Mouse (Mus musculus) neural tube, embryonic 13.5 days (tissue): ENCODE measurements around the gene 1700013G24Rik. TPM values are rescaled to one million over a fixed set of nuclear protein-coding genes. Genes with fewer than 3 reads are reported as not detected.
"Not testable (repeated sequence)": the region's sequence is repeated elsewhere in the genome, so short reads cannot be mapped to it uniquely, and the experiment has no call there.

Source experiments
- ATAC-seq: fragments of 200-750 bp; cut with Nextera tagmentation; 2 replicates; pipeline ENCODE4 v1.8.0; 2017; ENCODE audit warnings: low read depth, mild to moderate bottlenecking, moderate TSS enrichment, moderate library complexity
- H3K27ac ChIP-seq: fragments of 300-500 bp; sonication (generic); replicated peaks from 2 replicates; pipeline ENCODE4 v1.5.1; 2015; ENCODE audit warnings: moderate library complexity, mild to moderate bottlenecking, inconsistent platforms
- H3K27me3 ChIP-seq: fragments of 300-500 bp; sonication (generic); 2 replicates; pipeline ENCODE4 v1.6.1; 2015; ENCODE audit warnings: mild to moderate bottlenecking, inconsistent platforms
- H3K36me3 ChIP-seq: fragments of 300-500 bp; sonication (generic); 2 replicates; pipeline ENCODE4 v1.6.1; 2015; ENCODE audit warnings: mild to moderate bottlenecking, inconsistent platforms
- H3K4me1 ChIP-seq: fragments of 300-500 bp; sonication (generic); replicated peaks from 2 replicates; pipeline ENCODE4 v1.6.1; 2015; ENCODE audit warnings: inconsistent platforms
- H3K4me2 ChIP-seq: fragments of 300-500 bp; sonication (generic); 2 replicates; pipeline ENCODE4 v1.6.1; 2015; ENCODE audit warnings: inconsistent platforms, mild to moderate bottlenecking, moderate library complexity
- H3K4me3 ChIP-seq: fragments of 300-500 bp; sonication (generic); 2 replicates; pipeline ENCODE4 v1.5.1; 2015; ENCODE audit warnings: mild to moderate bottlenecking, inconsistent platforms
- H3K9ac ChIP-seq: fragments of 300-500 bp; sonication (generic); 2 replicates; pipeline ENCODE4 v1.6.1; 2015; ENCODE audit warnings: moderate library complexity, mild to moderate bottlenecking, inconsistent platforms
- H3K9me3 ChIP-seq: fragments of 300-500 bp; sonication (generic); 2 replicates; pipeline ENCODE4 v1.6.1; 2016; ENCODE audit warnings: inconsistent platforms
- WGBS: fragments of 180-500 bp; shearing (Covaris S2); methylation state at CpG from one replicate; pipeline ENCODE4 v1.1.7; 2015; 5-methylcytosine and 5-hydroxymethylcytosine counted together
- polyA plus RNA-seq: library from polyadenylated mRNA; unstranded; fragments of >200 nt; fragmentation: Nextera tagmentation; extraction: Ambion mirVana; gene quantifications from 2 replicates; pipeline ENCODE4 v1.2.1, GENCODE M21; 2015

1700013G24Rik gene
- polyA plus RNA-seq, result not detected in 2 replicates

DNA sequence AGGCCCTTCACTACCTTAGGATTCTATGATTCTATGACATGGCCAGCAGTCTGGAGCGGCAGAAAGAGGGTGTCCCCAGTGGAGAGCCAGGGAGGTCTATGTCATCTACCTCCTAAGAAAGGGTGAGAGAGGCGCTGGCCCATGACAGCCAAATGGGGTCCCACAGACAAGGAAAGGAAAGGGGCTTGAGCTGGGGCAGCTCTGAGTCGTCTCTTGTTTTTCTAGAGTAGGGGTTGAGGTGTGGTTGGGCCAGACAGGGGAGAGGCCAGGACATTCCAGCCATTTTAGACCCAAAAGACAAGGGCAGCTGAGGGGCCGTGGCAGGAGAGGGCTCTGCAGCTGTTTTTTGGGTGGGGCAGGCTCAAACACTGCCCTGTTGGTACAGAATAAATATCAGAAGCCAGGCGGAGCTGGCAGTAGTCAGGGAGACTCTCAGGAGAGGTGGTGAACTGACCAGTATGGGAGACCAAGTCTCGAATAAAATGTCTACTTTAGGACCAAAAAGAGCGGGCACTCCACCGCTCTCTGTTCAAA is at the start of gene 1700013G24Rik:
Gene 1700013G24Rik, plus strand, starts transcription at position 51 of the 534 bp plus-strand sequence.
- no peaks in the 10 kb centered on the region for H3K9me3 ChIP-seq
- H3K27ac ChIP-seq, result no peak within 1 kb of the TSS
- no peak for ATAC-seq

DNA sequence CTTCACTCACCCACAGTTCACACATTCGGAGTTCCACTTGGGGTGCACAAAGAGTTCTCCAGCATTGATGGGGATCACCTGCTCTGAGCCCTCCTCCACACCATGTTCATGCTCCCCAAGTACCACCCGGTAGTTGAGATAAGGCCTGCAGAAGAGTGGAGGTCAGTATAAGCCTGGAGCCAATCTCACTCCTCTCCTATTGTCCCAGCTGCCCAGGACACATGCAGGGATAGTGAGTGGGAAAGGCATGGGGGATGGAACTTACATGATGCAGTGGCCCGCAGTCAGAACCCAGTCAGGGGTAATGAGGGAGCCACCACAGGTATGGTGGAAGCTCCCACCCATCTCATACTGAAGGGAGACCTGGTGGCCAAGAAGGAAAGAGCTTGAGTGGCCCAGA is 47.5 kb upstream of the 1700013G24Rik start:
- no peaks in the 10 kb centered on the region for H3K27me3 ChIP-seq
- H3K27ac ChIP-seq, result no peak overlapping the region
- no peaks in the 10 kb centered on the region for H3K9me3 ChIP-seq
- 95% methylated on average over 3 of the region's 3 CpGs for WGBS
- no peak overlapping the region for H3K9ac ChIP-seq
- H3K36me3 ChIP-seq, result no peaks in the 10 kb centered on the region
- no peak overlapping the region for H3K4me2 ChIP-seq
- H3K4me3 ChIP-seq, result no peak overlapping the region
- no peak for ATAC-seq
- H3K4me1 ChIP-seq, result no peaks in the 10 kb centered on the region

More for the DNA sequence above, at the start of gene 1700013G24Rik:
- no peak within 1 kb of the TSS for H3K4me3 ChIP-seq
- H3K36me3 ChIP-seq, result no peaks in the 10 kb centered on the region
- H3K27me3 ChIP-seq, result no peaks in the 10 kb centered on the region
- no peak within 1 kb of the TSS for H3K4me2 ChIP-seq
- no peak within 1 kb of the TSS for H3K9ac ChIP-seq
- H3K4me1 ChIP-seq, result peaks cover 10% of the 10 kb centered on the region
- WGBS, result 86% methylated on average over 8 of the region's 8 CpGs

DNA sequence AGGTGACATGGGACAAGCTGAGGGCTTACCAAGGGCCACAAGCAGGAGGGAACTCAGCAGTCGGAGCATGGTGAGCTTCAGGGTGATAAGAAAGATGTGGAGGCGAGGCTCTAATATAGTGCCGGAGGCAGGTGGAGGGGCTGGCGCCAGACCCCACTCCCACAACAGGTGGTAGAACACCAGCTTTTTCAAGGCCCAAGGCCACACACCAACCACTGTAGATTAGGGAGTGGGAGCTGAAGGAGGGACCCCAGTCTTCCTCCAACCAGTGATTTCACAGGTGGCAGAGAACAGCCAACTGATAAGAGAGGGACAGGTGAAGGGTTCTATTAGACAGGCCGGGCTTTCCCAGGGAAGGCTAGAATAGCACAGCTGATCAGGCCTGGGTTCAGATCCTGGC is 43.4 kb upstream of the 1700013G24Rik start, which contains the start of gene Cela3a:
Gene Cela3a, minus strand, starts transcription at position 101 of the 400 bp plus-strand sequence.
- H3K9ac ChIP-seq, result no peak within 1 kb of the TSS
- H3K4me3 ChIP-seq, result no peak within 1 kb of the TSS
- no peaks in the 10 kb centered on the region for H3K36me3 ChIP-seq
- no peak for ATAC-seq
- H3K4me2 ChIP-seq, result no peak within 1 kb of the TSS
- 92% methylated on average over 5 of the region's 5 CpGs for WGBS
- H3K27me3 ChIP-seq, result no peaks in the 10 kb centered on the region
- no peaks in the 10 kb centered on the region for H3K4me1 ChIP-seq
- H3K9me3 ChIP-seq, result no peaks in the 10 kb centered on the region
- no peak within 1 kb of the TSS for H3K27ac ChIP-seq

DNA sequence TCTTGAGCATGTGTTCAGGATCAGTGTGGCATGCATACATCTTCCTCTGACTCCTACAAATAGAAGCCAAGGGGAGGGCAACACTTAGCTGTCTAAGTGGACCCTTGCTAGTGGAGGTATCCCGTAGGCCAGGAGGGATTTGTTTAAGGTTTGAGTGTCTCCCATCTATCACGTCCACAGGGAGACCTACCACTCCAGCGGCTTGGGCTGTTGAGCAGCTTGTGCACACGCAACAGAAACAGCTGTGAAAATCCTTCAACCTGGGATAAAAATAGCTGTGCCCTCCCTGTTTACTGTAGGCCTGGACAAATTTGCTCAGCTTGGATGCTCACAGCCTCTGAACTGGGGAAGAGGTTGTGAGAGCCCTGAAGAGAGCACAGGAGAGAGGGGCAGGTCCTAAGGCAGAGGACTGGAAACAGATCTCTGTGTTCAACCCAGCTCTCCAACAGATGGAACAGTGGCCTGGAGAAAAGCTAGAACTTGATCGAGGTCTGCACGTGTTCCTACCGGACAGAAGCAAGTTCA is 40.8 kb upstream of the 1700013G24Rik start:
- not testable (repeated sequence) for H3K9me3 ChIP-seq, H3K4me1 ChIP-seq, H3K36me3 ChIP-seq, H3K9ac ChIP-seq, H3K27ac ChIP-seq, H3K27me3 ChIP-seq, ATAC-seq, H3K4me3 ChIP-seq, H3K4me2 ChIP-seq
- 87% methylated on average over 7 of the region's 7 CpGs for WGBS

DNA sequence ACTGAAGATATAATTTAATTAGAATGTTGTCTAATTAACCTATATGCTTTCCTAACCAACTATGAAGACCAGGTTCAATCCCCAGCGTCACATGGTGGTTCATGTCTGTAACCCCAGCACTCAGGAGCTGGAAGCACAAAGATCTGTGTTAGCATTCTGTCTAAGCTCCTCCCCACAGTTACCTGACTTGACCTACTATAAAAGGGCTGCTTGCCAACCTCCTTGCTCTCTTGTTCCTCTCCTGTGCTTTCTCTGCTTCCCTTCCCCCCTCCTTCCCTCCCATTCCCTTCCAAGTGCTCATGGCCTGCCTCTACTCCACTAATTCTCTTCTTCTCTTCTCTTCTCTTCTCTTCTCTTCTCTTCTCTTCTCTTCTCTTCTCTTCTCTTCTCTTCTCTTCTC is 38.1 kb upstream of the 1700013G24Rik start:
- no peaks in the 10 kb centered on the region for H3K36me3 ChIP-seq
- H3K4me2 ChIP-seq, result no peak overlapping the region
- ATAC-seq, result no peak
- H3K27ac ChIP-seq, result no peak overlapping the region
- no peaks in the 10 kb centered on the region for H3K4me1 ChIP-seq
- no peaks in the 10 kb centered on the region for H3K27me3 ChIP-seq
- H3K4me3 ChIP-seq, result no peak overlapping the region
- no peaks in the 10 kb centered on the region for H3K9me3 ChIP-seq
- no peak overlapping the region for H3K9ac ChIP-seq
- 66% methylated on average over 1 of the region's 1 CpGs for WGBS

DNA sequence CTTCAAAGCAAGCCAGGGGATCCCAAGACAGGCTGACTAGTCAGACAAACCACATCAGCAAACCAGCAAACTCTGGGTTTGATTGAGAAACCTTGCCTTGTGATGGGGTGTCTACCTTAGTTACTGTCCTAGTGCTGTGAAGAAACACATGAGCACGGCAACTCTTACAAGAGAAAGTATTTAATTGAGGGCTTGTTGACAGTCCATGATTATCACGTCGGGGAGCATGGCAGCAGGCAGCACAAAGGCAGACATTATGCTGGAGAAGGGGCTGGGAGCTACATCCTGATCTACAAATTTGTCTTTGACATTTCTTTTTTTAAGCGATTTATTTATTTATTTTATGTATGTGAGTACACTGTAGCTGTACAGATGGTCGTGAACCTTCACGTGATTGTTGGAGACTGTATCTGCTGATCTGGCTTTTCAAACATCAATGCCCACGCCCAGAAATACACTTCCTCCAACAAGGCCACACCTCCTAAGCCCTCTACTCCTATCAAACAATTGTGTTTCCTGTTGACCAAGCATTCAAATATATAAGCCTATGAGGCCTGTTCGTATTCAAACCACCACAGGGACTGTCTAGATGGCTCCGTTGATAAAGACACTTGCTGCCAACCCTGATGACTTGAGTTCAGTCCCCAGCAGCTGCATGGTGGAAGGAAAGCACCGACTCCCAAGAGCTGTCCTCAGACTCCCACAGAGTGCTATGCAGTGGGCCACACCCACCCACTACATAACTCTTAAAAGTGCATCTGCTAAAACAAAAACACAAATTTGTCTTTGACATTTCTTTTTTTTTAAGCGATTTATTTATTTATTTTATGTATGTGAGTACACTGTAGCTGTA is 35.1 kb upstream of the 1700013G24Rik start:
- WGBS, result 79% methylated on average over 11 of the region's 11 CpGs

DNA sequence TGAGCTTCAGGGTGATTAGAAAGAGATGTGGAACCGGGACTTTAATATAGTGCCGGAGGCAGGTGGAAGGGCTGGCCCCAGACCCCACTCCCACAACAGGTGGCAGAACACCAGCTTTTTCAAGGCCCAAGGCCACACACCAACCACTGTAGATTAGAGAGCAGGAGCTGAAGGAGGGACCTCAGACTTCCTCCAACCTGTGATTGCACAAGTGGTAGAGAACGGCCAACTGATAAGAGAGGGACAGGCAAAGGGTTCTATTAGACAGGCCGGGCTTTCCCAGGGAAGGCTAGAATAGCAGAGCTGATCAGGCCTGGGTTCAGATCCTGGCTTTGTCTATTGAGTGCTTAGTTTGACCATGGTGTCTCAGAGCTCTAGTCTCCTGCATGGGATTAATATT is 22.6 kb upstream of the 1700013G24Rik start, which contains the start of gene Cela3b:
Gene Cela3b, minus strand, starts transcription at position 39 of the 400 bp plus-strand sequence.
- no peak for ATAC-seq
- H3K27ac ChIP-seq, result no peak within 1 kb of the TSS
- H3K4me1 ChIP-seq, result no peaks in the 10 kb centered on the region
- no peaks in the 10 kb centered on the region for H3K27me3 ChIP-seq
- no peaks in the 10 kb centered on the region for H3K36me3 ChIP-seq
- H3K4me2 ChIP-seq, result no peak within 1 kb of the TSS
- WGBS, result 95% methylated on average over 4 of the region's 4 CpGs
- H3K9ac ChIP-seq, result no peak within 1 kb of the TSS
- no peaks in the 10 kb centered on the region for H3K9me3 ChIP-seq
- no peak within 1 kb of the TSS for H3K4me3 ChIP-seq

More for the DNA sequence above, 35.1 kb upstream of the 1700013G24Rik start:
- Histone ChIP-seq H3K4me3 (no peak overlapping the region), H3K9ac (no peak overlapping the region), H3K9me3 (no peaks in the 10 kb centered on the region), H3K36me3 (no peaks in the 10 kb centered on the region), H3K4me1 (no peaks in the 10 kb centered on the region), H3K4me2 (no peak overlapping the region), H3K27ac (no peak overlapping the region), H3K27me3 (no peaks in the 10 kb centered on the region)
- ATAC-seq, result no peak

DNA sequence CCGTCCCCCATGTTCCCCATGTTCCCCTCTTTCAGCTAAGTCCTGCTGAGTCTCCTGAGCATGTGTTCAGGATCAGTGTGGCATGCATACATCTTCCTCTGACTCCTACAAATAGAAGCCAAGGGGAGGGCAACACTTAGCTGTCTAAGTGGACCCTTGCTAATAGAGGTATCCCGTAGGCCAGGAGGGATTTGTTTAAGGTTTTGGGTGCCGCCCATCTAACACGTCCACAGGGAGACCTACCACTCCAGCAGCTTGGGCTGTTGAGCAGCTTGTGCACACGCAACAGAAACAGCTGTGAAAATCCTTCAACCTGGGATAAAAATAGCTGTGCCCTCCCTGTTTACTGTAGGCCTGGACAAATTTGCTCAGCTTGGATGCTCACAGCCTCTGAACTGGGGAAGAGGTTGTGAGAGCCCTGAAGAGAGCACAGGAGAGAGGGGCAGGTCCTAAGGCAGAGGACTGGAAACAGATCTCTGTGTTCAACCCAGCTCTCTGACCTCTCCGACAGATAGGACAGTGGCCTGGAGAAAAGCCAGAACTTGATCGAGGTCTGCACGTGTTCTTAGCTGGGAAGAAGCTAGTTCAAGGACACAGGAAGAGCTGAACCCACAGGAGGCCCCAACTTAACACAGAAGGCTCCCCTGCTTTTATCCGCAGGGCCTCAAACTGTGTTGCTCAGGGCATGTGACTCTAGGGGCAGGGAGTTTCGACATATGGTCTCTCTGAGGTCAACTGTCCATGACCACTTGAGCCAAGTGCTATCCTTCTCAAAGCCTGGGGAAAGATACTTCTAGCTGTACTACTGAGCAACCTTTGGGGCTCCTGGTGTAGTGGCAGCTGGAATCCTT is 20.2 kb upstream of the 1700013G24Rik start:
- not testable (repeated sequence) for H3K27ac ChIP-seq, H3K4me3 ChIP-seq, H3K4me2 ChIP-seq, H3K27me3 ChIP-seq, H3K4me1 ChIP-seq, H3K9me3 ChIP-seq, H3K9ac ChIP-seq, H3K36me3 ChIP-seq, ATAC-seq
- 84% methylated on average over 10 of the region's 10 CpGs for WGBS

DNA sequence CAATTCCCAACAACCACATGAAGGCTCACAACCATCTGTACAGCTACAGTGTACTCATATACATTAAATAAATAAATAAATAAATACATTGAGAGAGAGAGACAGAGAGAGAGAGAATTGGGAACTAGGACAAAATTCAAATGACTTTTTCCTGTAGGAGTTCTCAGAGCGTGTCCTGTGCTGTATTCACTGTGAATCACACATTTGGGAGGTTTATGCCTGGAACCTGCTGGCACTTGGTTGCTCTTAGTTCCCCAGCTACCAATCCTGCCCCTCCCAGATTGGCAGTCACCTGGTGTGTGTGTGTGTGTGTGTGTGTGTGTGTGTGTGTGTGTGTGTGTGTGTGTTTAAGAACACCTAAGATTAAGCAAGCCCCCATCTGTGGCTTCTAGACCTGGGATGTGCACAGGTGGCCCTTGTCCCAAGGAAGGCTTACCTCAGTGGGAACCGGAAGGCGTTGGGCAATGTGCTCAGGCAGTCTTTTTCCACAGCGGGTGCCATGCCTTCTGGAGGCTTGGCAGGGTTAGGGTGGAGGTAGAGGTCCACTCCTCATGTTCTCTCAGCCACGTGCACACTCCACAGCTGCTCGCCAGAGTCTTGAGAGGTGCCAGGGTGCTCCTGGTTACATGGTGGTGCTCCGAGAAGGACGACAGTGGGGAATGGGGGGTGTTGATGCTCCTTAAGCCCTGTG is 16.0 kb upstream of the 1700013G24Rik start:
- ATAC-seq, result no peak
- 87% methylated on average over 8 of the region's 8 CpGs for WGBS
- Histone ChIP-seq H3K27ac (no peak overlapping the region), H3K36me3 (no peaks in the 10 kb centered on the region), H3K27me3 (no peaks in the 10 kb centered on the region), H3K4me1 (no peaks in the 10 kb centered on the region), H3K9ac (no peak overlapping the region), H3K4me3 (no peak overlapping the region), H3K4me2 (no peak overlapping the region), H3K9me3 (no peaks in the 10 kb centered on the region)

DNA sequence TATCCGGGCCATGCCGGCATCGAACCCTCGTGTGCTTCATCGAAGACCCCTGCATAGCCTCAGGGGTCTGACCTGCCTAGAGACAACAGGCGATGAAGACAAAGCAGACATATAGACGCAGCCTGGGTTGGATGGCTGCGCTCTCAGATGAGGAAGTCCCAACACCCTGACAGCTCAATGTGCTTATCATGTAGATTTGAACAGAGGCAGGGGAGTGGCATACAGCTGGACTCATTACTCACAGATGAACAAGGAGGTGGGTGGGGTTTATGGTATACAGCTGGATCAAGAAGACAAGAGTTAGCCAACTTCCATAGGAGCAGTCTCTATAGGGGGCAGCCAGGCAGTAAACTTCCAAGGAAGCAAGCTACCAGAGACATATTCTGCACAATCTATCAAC is 14.2 kb upstream of the 1700013G24Rik start:
- no peak for ATAC-seq

DNA sequence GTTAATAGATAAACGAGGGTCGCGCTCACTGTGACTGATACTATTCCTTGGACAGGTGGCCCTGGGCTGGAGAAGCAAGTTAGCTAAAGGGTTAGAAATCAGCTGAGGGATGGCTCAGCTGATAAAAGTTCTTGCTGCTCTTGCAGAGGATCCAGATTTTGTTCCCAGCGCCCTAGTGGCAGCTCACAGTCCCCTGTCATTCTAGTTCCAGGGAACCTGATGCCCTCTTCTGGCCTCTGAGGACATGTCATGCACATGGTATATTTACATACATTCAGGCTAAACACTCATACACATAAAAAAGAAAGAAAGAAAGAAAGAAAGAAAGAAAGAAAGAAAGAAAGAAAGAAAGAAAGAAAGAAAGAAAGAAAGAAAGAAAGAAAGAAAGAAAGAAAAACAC is 11.8 kb upstream of the 1700013G24Rik start:
- Histone ChIP-seq H3K9ac (no peak overlapping the region), H3K27ac (no peak overlapping the region), H3K4me2 (no peak overlapping the region), H3K9me3 (no peaks in the 10 kb centered on the region), H3K36me3 (no peaks in the 10 kb centered on the region), H3K27me3 (no peaks in the 10 kb centered on the region), H3K4me1 (no peaks in the 10 kb centered on the region), H3K4me3 (no peak overlapping the region)
- ATAC-seq, result no peak
- WGBS, result 82% methylated on average over 4 of the region's 4 CpGs

More for the DNA sequence above, 14.2 kb upstream of the 1700013G24Rik start:
- WGBS, result 90% methylated on average over 8 of the region's 8 CpGs
- Histone ChIP-seq H3K9ac (no peak overlapping the region), H3K27ac (no peak overlapping the region), H3K4me2 (no peak overlapping the region), H3K27me3 (no peaks in the 10 kb centered on the region), H3K4me3 (no peak overlapping the region), H3K4me1 (no peaks in the 10 kb centered on the region), H3K9me3 (no peaks in the 10 kb centered on the region), H3K36me3 (no peaks in the 10 kb centered on the region)
